Mouse (Mus musculus): Measurements from ENCODE around the gene Hist1h4d.
A peak's percentile ranks its signal among the peaks of the same experiment; 100 is the strongest.

Hist1h4d gene

DNA sequence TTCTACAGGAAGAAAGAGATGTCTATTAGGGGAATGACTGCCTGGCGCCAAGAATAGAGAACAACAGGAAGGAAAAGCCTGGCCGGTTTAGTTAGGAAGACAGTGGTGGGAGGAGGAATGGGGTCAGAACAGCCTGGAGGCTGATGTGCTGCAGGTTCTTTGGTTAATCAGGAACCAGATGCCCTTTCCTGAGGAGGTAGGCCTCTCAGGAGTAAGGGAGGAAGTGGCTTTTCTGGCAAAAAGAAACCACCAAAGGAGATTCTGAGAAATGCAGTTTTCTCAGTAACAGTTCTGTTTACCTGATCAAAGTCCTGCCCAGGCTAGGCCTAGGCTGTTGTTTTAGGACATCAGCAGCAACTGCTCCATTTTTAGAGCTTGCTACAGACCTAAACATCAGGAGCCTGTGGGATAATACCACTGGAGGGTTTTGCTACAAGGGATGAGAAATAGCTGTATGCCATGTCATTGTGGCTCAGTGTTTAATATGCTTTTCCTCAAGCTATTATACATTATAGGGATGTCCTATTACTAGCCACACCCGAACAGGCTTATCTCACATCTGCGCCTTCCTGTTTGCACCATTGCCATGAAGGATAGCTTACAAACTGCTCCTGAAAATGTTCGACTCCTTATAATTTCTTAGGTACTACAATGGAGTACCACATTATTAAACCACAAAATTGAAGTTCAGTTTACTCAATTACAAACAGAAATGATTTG is 11.8 kb downstream of the Hist1h4d start:
- peak; percentile 23 for DNase-seq (ENCODE audit: low spot score)

DNA sequence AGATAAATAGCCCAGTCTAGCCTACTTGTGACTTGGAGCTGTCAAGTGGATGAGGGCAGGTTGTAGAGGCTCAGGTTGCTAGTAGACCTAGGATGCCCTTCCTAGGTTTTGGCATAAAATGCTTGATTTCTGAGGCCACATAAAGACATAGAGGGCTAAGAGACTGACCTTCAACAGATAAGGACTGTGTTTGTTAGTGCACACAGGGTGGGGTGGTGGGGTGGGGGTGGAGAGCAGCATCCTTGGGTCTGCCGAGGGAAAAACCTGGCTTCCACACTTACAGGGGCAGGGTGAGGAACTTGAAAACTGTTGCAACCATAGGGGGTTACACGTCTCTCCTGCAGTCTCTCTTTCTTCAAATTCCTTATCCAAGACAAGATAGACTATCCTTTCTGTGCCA is 13.8 kb downstream of the Hist1h4d start:
- DNase-seq (ENCODE audit: low spot score), result no peak

DNA sequence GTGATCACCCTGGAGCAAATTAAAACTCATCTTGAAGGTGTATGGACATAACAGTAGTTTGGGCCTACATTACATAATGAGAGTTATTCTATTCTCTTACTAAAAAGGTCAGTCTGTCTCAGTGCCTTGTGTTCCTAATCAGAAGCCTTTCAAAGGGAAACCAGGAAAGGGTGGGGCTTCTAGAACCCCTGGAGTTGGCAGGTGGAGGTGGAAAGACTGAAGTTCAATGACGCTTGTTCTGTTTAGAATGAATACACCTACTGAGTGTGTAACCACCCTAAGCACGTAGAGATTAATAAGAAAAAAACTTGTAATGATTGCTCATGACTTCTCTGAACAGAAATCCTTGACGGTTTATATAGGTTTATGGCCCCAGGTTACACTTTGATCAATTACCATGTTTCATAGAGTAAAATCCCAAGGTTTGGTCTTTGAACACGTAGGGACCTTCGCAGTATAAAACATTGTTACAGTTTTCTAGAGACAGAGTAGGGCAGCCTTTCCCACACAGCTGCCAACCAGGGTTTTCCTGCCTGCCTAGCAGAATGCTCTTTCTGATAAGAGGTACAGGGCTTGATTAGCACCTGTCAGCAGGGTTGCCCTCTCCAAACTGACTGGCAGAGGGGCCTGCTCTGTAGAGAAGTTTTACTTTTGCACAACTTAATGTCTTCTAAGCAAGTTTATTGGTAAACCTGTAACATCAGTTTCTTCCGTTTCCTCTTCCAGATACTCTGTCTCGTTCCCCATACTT is 14.4 kb downstream of the Hist1h4d start:
- no peak for DNase-seq (ENCODE audit: low spot score)

DNA sequence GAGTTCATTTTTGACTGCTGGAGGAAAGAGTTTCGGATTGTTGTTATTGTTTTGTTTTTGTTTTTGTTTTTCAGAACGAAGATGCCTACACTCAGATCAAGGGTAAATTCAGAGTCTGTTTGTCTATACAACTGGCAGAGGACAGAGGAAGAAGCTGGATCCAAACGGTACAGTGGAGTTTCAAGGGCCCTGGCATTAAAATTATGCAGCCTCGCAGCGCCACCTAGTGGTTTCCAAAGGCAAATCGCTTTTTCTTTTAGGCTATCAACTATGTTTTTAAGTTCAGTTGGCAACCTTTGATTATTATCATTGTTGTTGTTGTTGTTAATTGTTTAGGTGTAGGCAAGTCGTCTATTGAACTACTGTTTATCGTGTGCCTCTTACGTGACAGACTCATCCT is 16.6 kb downstream of the Hist1h4d start:
- peak; percentile 81 for DNase-seq (ENCODE audit: low spot score)

DNA sequence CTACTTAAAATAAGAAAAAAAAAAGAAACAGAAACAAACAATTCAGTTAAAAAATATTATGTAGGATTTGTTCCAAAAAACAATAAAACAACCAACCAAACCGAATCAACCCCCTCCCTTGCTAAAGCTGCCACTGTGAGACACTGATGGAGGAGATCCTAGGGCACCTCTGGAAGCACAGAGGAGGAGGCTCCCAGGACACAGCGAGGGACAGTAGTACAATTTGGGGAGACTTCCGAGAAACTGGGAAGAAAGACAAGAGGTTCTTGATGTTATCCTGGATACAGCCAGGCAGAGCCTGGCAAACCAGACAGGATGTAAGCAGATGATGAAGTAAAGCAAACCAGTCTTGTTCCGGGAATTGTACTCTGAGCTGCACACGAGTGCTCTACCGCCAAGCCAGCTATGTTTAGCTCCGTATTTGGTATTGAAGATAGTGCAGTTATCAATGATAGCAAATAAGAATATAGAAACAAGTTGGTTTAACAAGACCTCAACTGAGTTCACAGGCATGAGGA is 21.8 kb downstream of the Hist1h4d start:
- DNase-seq (ENCODE audit: low spot score), result no peak

DNA sequence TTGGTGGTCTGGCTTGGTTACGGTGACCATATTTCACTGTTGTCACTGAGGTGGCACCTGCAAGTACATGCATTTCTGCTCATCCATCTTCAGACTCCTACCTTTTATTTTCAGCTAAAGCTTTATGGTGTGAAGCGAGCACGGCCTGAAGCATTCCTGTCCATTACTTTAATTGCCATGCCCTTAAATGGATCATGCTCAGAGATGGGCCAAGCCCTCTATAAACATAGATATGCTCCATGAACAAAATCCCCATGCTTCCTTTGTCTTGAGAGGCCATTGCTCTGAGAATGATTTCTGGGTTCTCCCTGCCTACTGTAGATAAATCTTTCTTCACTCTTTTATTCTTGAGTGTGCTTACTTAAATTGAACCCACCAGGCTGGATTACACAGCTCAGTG is 23.1 kb downstream of the Hist1h4d start:
- DNase-seq (ENCODE audit: low spot score), result no peak

DNA sequence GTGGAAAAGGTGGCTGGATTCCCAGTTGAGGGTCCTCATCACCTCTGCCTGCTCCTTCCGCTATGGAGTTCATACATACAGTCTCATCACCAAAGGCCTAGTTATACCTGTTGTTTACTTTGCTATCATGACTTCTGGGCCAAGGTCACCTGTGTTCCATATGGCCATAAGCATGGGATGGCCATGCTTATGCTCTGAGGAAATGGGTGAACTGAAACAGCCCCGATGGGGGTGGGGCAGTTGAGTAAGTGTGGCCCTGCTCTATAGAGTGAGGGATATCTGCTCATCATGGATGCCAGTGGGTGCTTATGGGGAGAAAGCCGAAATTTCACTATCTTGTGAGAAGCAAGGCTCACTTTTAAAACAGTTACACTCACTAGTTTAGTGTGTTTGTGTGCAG is 23.7 kb downstream of the Hist1h4d start:
- no peak for DNase-seq (ENCODE audit: low spot score)

DNA sequence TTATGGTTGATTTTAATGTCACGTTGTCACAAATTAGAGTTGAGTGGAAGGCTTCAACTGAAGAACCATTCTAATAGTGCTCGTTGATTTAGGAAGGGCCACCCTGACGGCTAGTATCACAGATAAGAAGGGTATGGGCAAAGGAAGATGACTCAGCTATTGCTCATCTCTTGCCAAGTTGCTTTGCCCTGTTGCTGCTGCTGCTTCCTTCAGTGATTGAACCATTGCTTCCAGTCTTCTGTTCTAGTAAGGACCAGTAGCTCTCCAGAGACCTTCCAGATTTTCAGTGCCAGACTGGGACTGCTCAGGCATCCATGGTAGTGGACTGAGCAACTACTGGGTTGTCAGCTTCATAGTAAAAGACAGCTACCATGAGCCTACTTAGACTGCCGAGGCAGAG is 27.8 kb downstream of the Hist1h4d start:
- no peak for DNase-seq (ENCODE audit: low spot score)

DNA sequence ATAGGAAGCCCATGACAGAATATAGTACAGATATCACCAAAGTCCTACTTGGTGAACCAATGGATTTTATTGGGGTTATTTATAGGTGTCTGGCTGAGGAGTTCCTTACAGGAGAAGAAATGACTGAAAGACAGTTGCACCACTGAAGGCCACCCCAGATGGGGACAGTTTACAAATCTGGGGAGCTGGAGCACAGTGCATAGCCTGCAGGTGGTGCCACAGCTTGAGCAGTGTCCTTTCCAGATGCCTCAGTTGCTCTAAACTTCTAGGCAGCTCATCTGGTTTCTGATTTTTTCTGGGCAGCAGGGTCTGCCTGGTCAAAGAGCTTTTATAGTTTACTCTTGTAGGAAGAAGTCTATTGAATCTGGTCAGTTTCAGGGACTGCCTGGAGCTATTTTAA is 28.4 kb downstream of the Hist1h4d start:
- DNase-seq (ENCODE audit: low spot score), result no peak

DNA sequence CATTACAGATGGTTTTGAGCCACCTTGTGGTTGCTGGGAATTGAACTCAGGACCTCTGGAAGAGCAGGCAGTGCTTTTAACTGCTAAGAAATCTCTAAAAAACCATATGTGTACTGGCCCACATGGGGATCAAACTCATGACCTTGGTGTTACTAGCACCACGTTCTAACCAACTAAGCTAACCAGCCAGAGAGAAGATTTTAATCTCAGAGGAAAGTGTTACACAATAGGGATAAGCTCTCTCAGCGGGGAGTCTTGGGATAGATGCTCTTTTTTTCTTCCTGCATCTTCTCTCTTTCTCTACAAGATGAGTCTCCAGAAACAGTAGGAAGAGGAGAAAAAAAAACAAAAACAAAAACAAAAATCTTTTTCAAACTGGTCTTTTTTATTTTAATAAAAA is 29.0 kb downstream of the Hist1h4d start:
- no peak for DNase-seq (ENCODE audit: low spot score)

DNA sequence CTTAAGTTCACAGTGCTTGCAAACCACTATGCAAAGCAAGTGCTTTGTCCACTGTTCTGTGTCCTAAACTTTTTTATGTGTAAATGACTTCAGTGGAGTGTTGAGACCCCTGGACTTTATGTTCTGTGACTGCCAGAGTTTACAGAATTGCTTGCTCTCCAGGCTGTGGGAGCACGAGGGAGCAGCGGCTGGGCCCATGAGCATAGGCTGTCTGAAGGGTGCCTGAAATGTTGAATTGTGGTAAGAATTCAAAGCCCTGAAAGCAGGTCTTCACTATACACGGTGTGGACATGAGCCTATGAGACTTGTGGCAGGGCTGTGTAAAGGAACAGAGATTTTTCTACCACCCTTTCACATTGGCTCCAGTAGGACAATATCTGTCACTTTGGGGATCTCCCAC is 30.2 kb downstream of the Hist1h4d start:
- DNase-seq (ENCODE audit: low spot score), result no peak

DNA sequence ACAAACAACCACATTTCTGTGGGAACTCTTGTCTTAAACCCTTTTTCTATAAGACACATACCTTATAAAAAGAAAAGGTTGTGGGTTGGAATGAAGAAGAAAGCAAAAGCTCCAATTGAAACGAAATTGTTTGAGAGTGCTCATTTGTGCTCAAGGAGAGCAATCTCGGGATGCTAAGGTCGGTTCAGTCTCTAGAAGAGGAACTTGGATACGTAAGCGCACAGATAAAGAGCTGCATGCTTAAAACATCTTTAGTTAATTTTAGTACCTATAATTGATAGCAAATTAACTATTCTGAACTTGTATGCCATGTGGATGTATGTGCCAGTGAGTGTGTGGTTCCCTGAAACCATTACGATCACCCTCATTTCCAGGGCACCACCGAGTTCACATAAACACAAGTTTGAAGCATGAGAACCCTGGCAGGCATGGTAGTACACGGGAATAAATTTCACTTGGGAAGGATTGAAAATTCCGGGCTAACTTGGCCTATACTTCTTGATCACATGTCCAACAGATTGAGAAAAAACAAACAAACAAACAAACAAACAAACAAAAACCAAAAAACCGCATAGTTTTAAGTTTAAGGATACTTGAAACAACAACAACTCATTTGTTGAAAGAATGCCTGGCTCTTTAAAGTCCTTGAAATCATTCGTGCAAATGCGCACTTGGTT is 38.8 kb downstream of the Hist1h4d start:
- DNase-seq (ENCODE audit: low spot score), result no peak

DNA sequence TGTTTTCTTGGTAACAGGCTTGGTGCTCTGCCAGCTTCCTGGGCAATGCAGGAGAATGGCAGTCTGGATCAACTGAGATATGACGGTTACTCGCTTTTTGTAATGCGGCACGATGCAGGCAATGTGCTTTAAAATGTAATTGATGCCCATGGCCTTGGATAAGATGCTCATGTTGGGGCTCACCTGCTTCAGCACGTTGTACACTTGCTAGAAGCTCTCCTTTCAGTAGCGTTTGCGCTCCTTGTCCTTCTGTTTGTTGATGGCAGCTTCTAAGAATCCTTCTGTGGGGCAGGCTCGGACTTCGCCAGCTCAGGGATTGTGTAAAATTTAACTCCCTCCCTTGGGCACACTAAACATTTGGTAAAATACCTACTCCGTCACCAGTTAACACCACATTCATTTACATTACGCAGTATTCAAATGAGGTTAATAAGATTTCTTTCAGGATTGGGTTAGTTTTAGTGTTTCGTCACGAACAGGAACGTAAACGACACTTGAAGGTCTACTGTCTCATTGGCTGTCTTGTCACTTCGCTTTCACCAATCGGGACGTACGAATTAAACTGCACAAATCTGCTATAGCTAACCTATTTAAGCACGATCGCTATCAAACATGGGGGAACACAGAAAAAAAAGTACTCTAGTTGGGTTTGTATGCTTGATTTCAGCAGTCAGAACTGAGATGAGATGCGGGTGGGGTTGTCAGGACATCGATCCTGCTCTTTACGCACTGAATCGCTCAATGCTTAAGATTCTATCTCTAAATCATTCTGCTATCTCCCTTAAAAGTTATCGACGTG is 39.5 kb downstream of the Hist1h4d start, which contains the start of gene Hist1h2be:
TSS of gene Hist1h2be (minus strand) at position 392 of the 799 bp plus-strand sequence.
- DNase-seq (ENCODE audit: low spot score), result peak; percentile 65

DNA sequence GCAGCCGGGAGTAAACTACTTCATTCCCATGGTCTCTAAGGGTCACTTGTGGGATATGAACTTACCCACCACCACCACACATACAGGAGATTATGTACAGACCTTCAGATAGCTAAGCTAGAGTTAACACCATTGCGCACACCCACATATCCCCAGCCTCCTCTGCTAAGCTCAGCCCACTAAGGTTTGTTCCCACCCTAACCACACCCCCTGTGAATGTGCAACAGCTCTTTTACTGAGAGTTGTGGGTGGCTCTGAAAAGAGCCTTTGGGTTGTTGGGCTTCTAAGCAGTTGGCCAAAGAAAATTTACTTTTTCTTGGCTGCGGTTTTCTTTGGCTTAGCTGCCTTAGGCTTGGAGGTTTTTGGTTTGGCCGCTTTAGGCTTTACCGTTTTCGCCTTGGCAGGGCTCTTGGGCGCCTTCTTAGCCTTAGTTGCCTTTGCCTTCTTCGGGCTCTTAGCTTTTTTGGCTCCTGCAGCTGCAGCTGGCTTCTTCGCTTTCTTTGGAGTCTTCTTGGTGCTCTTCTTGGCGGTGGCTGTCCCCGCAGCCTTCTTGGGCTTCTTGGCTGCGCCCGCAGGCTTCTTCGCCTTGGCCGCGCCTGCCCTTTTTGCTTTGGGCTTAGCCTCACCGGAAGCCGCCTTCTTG is 40.3 kb downstream of the Hist1h4d start:
- DNase-seq (ENCODE audit: low spot score), result peak; percentile 79

DNA sequence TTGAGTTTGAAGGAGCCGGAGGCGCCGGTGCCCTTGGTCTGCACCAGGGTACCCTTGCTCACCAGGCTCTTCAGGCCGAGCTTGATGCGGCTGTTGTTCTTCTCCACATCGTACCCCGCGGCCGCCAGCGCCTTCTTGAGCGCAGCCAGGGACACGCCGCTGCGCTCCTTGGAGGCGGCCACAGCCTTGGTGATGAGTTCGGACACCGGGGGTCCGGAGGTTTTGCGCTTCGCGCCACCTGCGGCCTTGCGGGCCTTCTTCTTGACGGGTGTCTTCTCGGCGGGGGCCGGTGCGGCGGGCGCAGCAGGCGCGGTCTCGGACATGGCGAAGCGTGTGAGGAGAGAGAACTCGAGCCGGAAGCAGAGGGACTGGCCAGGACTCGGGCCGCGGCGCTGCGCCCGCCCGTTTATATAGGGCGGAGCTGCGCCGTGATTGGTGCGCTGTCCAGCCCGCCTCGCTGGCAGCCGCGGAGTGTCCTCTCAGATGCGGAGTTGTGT is 40.8 kb downstream of the Hist1h4d start, which contains the start of gene Hist1h1e:
TSS of gene Hist1h1e (minus strand) at position 384 of the 497 bp plus-strand sequence.
- DNase-seq (ENCODE audit: low spot score), result peak; percentile 91

DNA sequence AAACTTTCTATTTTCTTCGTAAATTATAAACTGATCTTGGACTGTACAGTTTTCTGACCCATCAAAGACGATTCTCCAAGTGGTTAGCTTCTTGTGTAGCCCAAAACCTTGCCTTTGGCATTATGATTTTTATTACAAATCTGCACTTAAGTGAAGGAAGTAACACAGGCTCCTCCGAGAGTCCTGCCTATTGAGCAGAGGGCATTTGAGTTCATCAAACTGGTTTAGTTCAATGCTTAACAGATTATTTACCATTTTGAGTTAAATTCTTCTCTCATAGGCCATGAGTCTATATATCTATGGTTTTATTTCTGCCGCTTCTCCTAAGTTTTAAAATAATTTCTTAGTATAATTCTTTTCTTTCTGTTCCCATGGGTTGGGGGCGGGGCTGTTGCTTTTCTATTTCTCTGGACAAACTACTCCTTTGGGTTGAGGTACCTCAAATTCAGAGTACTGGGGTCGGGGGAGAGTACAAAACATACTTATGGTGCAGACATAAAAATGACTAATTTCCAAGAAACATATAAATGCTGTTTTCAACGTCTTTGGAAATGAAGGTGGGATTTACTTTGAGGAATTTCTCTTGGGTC is 41.6 kb downstream of the Hist1h4d start:
- DNase-seq (ENCODE audit: low spot score), result no peak

DNA sequence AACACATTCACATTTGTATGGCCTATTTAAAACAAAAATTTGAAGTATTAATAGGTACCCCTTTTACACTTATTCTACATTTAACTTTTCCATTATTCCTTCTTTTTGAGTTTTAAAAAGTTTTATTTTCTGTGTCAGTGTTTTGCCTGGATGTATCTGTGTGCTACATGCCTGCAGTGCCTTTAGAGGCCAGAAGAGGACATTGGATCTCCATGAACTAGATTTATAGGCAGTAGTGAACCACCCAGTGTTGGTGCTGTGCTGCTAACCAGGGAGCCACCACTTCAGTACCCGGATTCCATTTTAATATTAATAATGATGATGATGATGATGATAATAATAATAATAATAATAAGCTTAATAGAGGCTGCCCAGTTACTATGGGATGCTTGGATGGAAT is 49.3 kb downstream of the Hist1h4d start:
- DNase-seq (ENCODE audit: low spot score), result no peak

All from urinary bladder, postnatal 14 days (tissue).